Mouse (Mus musculus) kidney, embryonic 14.5 days (tissue): ENCODE results near the gene Ankfn1. TPM values are rescaled to one million over a fixed set of nuclear protein-coding genes. Genes with fewer than 3 reads are reported as not detected.

Source experiments
- ATAC-seq: fragments of 200-750 bp; cut with Nextera tagmentation; 2 replicates; pipeline ENCODE4 v1.8.0; 2017; ENCODE audit warnings: moderate number of reproducible peaks, mild to moderate bottlenecking, moderate TSS enrichment, moderate library complexity; ENCODE audit not compliant: low FRiP score, low TSS enrichment
- H3K27ac ChIP-seq: fragments of 300-500 bp; sonication (generic); 2 replicates; pipeline ENCODE4 v1.5.1; 2014; ENCODE audit warnings: low read depth, mild to moderate bottlenecking, low read length, moderate library complexity, mixed read lengths
- H3K27me3 ChIP-seq: fragments of 300-500 bp; sonication (generic); 2 replicates; pipeline ENCODE4 v1.6.1; 2014; ENCODE audit warnings: mild to moderate bottlenecking, low read length; ENCODE audit not compliant: control insufficient read depth, insufficient read depth
- H3K36me3 ChIP-seq: fragments of 300-500 bp; sonication (generic); 2 replicates; pipeline ENCODE4 v1.6.1; 2014; ENCODE audit warnings: low read length, mixed read lengths; ENCODE audit not compliant: control insufficient read depth, insufficient read depth
- H3K4me1 ChIP-seq: fragments of 300-500 bp; sonication (generic); 2 replicates; pipeline ENCODE4 v1.6.1; 2014; ENCODE audit warnings: low read length, mixed read lengths; ENCODE audit not compliant: control insufficient read depth, insufficient read depth
- H3K4me2 ChIP-seq: fragments of 300-500 bp; sonication (generic); replicated peaks from 2 replicates; pipeline ENCODE4 v1.6.1; 2014; ENCODE audit warnings: low read depth, mild to moderate bottlenecking, low read length
- H3K4me3 ChIP-seq: fragments of 300-500 bp; sonication (generic); 2 replicates; pipeline ENCODE4 v1.5.1; 2014; ENCODE audit warnings: mild to moderate bottlenecking, low read length
- H3K9ac ChIP-seq: fragments of 300-500 bp; sonication (generic); 2 replicates; pipeline ENCODE4 v1.6.1; 2014; ENCODE audit warnings: low read depth, mild to moderate bottlenecking, low read length, moderate library complexity
- H3K9me3 ChIP-seq: fragments of 300-500 bp; sonication (generic); 2 replicates; pipeline ENCODE4 v1.6.1; 2016; ENCODE audit warnings: low read length; ENCODE audit not compliant: control insufficient read depth
- WGBS: fragments of 180-500 bp; shearing (Covaris S2); extraction: QIAGEN DNeasy Blood & Tissue Kit; methylation state at CpG from one replicate; pipeline ENCODE4 v1.1.7; 2014; 5-methylcytosine and 5-hydroxymethylcytosine counted together
- polyA plus RNA-seq: library from polyadenylated mRNA; unstranded; fragments of >200 nt; fragmentation: Nextera tagmentation; extraction: Ambion mirVana; gene quantifications from 2 replicates; pipeline ENCODE4 v1.2.1, GENCODE M21; 2014

Ankfn1 gene
- polyA plus RNA-seq, 1 experiment from 2014 or later = not detected

- WGBS = 87% methylated on average over 3 of the region's 3 CpGs
Observed at GRCm38 (mm10) chr11:89774913-89775312, 2.5 kb downstream of the Ankfn1 start.

GRCm38 (mm10) chr11:89772941-89773340, 4.5 kb downstream of the Ankfn1 start:
- WGBS = 86% methylated on average over 2 of the region's 2 CpGs
- H3K4me3 ChIP-seq = no peak overlapping the region
- no peaks in the 10 kb centered on the region for H3K9me3 ChIP-seq
- H3K9ac ChIP-seq = no peak overlapping the region
- H3K4me2 ChIP-seq = no peak overlapping the region
- no peaks in the 10 kb centered on the region for H3K36me3 ChIP-seq
- no peaks in the 10 kb centered on the region for H3K27me3 ChIP-seq
- ATAC-seq = no peak
- no peak overlapping the region for H3K27ac ChIP-seq
- H3K4me1 ChIP-seq = no peaks in the 10 kb centered on the region

More at GRCm38 (mm10) chr11:89774913-89775312, 2.5 kb downstream of the Ankfn1 start:
- Histone ChIP-seq H3K27me3 (no peaks in the 10 kb centered on the region), H3K27ac (no peak overlapping the region), H3K4me2 (no peak overlapping the region), H3K4me1 (no peaks in the 10 kb centered on the region), H3K9me3 (no peaks in the 10 kb centered on the region), H3K4me3 (no peak overlapping the region), H3K36me3 (no peaks in the 10 kb centered on the region), H3K9ac (no peak overlapping the region)
- ATAC-seq = no peak

- H3K27me3 ChIP-seq = no peaks in the 10 kb centered on the region
- H3K36me3 ChIP-seq = no peaks in the 10 kb centered on the region
- WGBS = 80% methylated on average over 2 of the region's 2 CpGs
- H3K9ac ChIP-seq = no peak overlapping the region
- no peak overlapping the region for H3K27ac ChIP-seq
- no peak overlapping the region for H3K4me3 ChIP-seq
- no peaks in the 10 kb centered on the region for H3K9me3 ChIP-seq
- ATAC-seq = no peak
- no peak overlapping the region for H3K4me2 ChIP-seq
- H3K4me1 ChIP-seq = no peaks in the 10 kb centered on the region; the same call in 1 of the 2 replicates
Observed at GRCm38 (mm10) chr11:89765770-89766148, 11.7 kb downstream of the Ankfn1 start.

- ATAC-seq = no peak
Observed at GRCm38 (mm10) chr11:89765014-89765769, 12.3 kb downstream of the Ankfn1 start.

GRCm38 (mm10) chr11:89733973-89734693, 43.3 kb downstream of the Ankfn1 start:
- Histone ChIP-seq H3K36me3 (no peaks in the 10 kb centered on the region), H3K4me3 (no peak overlapping the region), H3K27ac (no peak overlapping the region), H3K9me3 (no peaks in the 10 kb centered on the region), H3K4me2 (no peak overlapping the region), H3K9ac (no peak overlapping the region), H3K4me1 (no peaks in the 10 kb centered on the region), H3K27me3 (no peaks in the 10 kb centered on the region)
- no peak for ATAC-seq
- WGBS = 86% methylated on average over 10 of the region's 10 CpGs

More at GRCm38 (mm10) chr11:89765014-89765769, 12.3 kb downstream of the Ankfn1 start:
- no peaks in the 10 kb centered on the region for H3K27me3 ChIP-seq
- no peaks in the 10 kb centered on the region; the same call in 1 of the 2 replicates for H3K4me1 ChIP-seq
- H3K9me3 ChIP-seq = no peaks in the 10 kb centered on the region
- H3K27ac ChIP-seq = no peak overlapping the region
- no peak overlapping the region for H3K4me3 ChIP-seq
- H3K9ac ChIP-seq = no peak overlapping the region
- no peak overlapping the region for H3K4me2 ChIP-seq
- no peaks in the 10 kb centered on the region for H3K36me3 ChIP-seq
- WGBS = 82% methylated on average over 2 of the region's 2 CpGs

GRCm38 (mm10) chr11:89733526-89733925, 43.9 kb downstream of the Ankfn1 start:
- Histone ChIP-seq H3K36me3 (no peaks in the 10 kb centered on the region), H3K4me3 (no peak overlapping the region), H3K9me3 (no peaks in the 10 kb centered on the region), H3K4me2 (no peak overlapping the region), H3K27me3 (no peaks in the 10 kb centered on the region), H3K27ac (no peak overlapping the region), H3K9ac (no peak overlapping the region), H3K4me1 (no peaks in the 10 kb centered on the region)
- WGBS = 82% methylated on average over 7 of the region's 7 CpGs
- no peak for ATAC-seq

- Histone ChIP-seq H3K27ac (no peak overlapping the region), H3K27me3 (no peaks in the 10 kb centered on the region), H3K36me3 (no peaks in the 10 kb centered on the region), H3K4me2 (no peak overlapping the region), H3K9me3 (no peaks in the 10 kb centered on the region), H3K4me3 (no peak overlapping the region), H3K9ac (no peak overlapping the region), H3K4me1 (no peaks in the 10 kb centered on the region)
- ATAC-seq = no peak
- 14% methylated on average over 5 of the region's 5 CpGs for WGBS
Observed at GRCm38 (mm10) chr11:89720847-89721246, 56.6 kb downstream of the Ankfn1 start.

GRCm38 (mm10) chr11:89718491-89718982, 58.9 kb downstream of the Ankfn1 start:
- no peak for ATAC-seq
- WGBS = 79% methylated on average over 14 of the region's 14 CpGs
- Histone ChIP-seq H3K4me2 (no peak overlapping the region), H3K9ac (no peak overlapping the region), H3K27me3 (no peaks in the 10 kb centered on the region), H3K36me3 (no peaks in the 10 kb centered on the region), H3K27ac (no peak overlapping the region), H3K4me3 (no peak overlapping the region), H3K9me3 (no peaks in the 10 kb centered on the region), H3K4me1 (no peaks in the 10 kb centered on the region)

- Histone ChIP-seq H3K36me3 (no peaks in the 10 kb centered on the region), H3K4me2 (no peak overlapping the region), H3K27me3 (no peaks in the 10 kb centered on the region), H3K9me3 (no peaks in the 10 kb centered on the region), H3K4me1 (no peaks in the 10 kb centered on the region), H3K27ac (no peak overlapping the region), H3K4me3 (no peak overlapping the region), H3K9ac (no peak overlapping the region)
- WGBS = 90% methylated on average over 7 of the region's 7 CpGs
- ATAC-seq = no peak
Observed at GRCm38 (mm10) chr11:89716351-89716750, 61.1 kb downstream of the Ankfn1 start.
